Comparison of ENCODE assay signal across 14 mouse cellular contexts in genomic region chr3:147531608-147532180, GRCm38 (mm10).
"Had no signal": no experiment of that assay in that cellular context is flagged by ENCODE, and none has a peak within 500 bp of the region (broad histone marks: within the 10 kb centered on the region; RNA-seq: fewer than 3 reads in every experiment).

No protein-coding gene starts in this region.

- H3K27me3 ChIP-seq: kidney, embryonic 15.5 days; liver, embryonic 15.5 days; midbrain, embryonic 15.5 days; neural tube, embryonic 12.5 days had no signal

- H3K4me3 ChIP-seq: kidney, embryonic 15.5 days; left cerebral cortex, adult 2 months; limb, embryonic 10.5 days; liver, embryonic 15.5 days; midbrain, embryonic 15.5 days; neural tube, embryonic 12.5 days had no signal

- H3K9ac ChIP-seq: kidney, embryonic 15.5 days; liver, embryonic 15.5 days; midbrain, embryonic 15.5 days; neural tube, embryonic 12.5 days had no signal

- H3K27ac ChIP-seq: kidney, embryonic 15.5 days; left cerebral cortex, adult 2 months; limb, embryonic 10.5 days; liver, embryonic 15.5 days; macrophage; midbrain, embryonic 15.5 days; neural tube, embryonic 12.5 days had no signal

- H3K4me2 ChIP-seq: kidney, embryonic 15.5 days; liver, embryonic 11.5 days; liver, embryonic 15.5 days; midbrain, embryonic 15.5 days; neural tube, embryonic 12.5 days had no signal

- ATAC-seq: midbrain, embryonic 15.5 days had no signal

- DNase-seq: kidney, adult 2 months; kidney, postnatal 25 days; lung, adult 2 months; lung, postnatal 10 days; right cerebral cortex, postnatal 25 days; thymus, postnatal 36 days had no signal

- H3K4me1 ChIP-seq: kidney, embryonic 15.5 days; limb, embryonic 10.5 days; liver, embryonic 15.5 days; midbrain, embryonic 15.5 days; neural tube, embryonic 12.5 days had no signal

- H3K9me3 ChIP-seq: kidney, embryonic 15.5 days; limb, embryonic 10.5 days; liver, embryonic 15.5 days; midbrain, embryonic 15.5 days; neural tube, embryonic 12.5 days had no signal

- H3K36me3 ChIP-seq: kidney, embryonic 15.5 days; limb, embryonic 10.5 days; liver, embryonic 15.5 days; midbrain, embryonic 15.5 days; neural tube, embryonic 12.5 days had no signal
